Mouse (Mus musculus) kidney, adult 2 months (tissue): ENCODE data around the gene Gm10964. TPM values are rescaled to one million over a fixed set of nuclear protein-coding genes. Genes with fewer than 3 reads are reported as not detected.

Source experiments
- DNase-seq: peaks from one replicate; pipeline ENCODE4 v3.0.0; 2021
- H3K27ac ChIP-seq: fragments of 200-500 bp; 2 replicates; pipeline ENCODE4 v1.5.1; 2012; ENCODE audit warnings: low read depth, low read length, control low read depth, inconsistent platforms; ENCODE audit not compliant: insufficient read depth
- H3K27me3 ChIP-seq: fragments of 200-500 bp; replicated peaks from 2 replicates; pipeline ENCODE4 v1.6.1; 2012; ENCODE audit warnings: mild to moderate bottlenecking, moderate library complexity, low read length, inconsistent platforms; ENCODE audit not compliant: control insufficient read depth, insufficient read depth
- H3K36me3 ChIP-seq: fragments of 200-500 bp; 2 replicates; pipeline ENCODE4 v1.6.1; 2012; ENCODE audit warnings: mild to moderate bottlenecking, moderate library complexity, low read length, inconsistent platforms; ENCODE audit not compliant: control insufficient read depth, insufficient read depth
- H3K4me1 ChIP-seq: fragments of 200-500 bp; 2 replicates; pipeline ENCODE4 v1.6.1; 2011; ENCODE audit warnings: low read length; ENCODE audit not compliant: control insufficient read depth, insufficient read depth
- H3K4me3 ChIP-seq: fragments of 200-500 bp; 2 replicates; pipeline ENCODE4 v1.5.1; 2011; ENCODE audit warnings: mild to moderate bottlenecking, low read depth, low read length, control low read depth; ENCODE audit not compliant: insufficient read depth
- CTCF ChIP-seq: fragments of 200-500 bp; conservative IDR thresholded peaks from 2 replicates; pipeline ENCODE4 v1.5.1; 2011; ENCODE audit warnings: low read depth, mild to moderate bottlenecking, control low read depth, low read length, moderate library complexity, mixed read lengths; ENCODE audit not compliant: insufficient read depth, insufficient read length
- POLR2A ChIP-seq: fragments of 200-500 bp; IDR thresholded peaks from one replicate; pipeline ENCODE4 v1.6.1; 2011; ENCODE audit warnings: low read depth, low read length, control low read depth
- WGBS: fragments of 180-500 bp; shearing (Covaris S2); methylation state at CpG from one replicate; pipeline ENCODE4 v1.1.7; 2018; 5-methylcytosine and 5-hydroxymethylcytosine counted together
- polyA plus RNA-seq: library from polyadenylated mRNA; depleted of rRNA; stranded (reverse); fragments of >200 nt; gene quantifications from 2 replicates; pipeline ENCODE4 v1.2.3, GENCODE M21; 2012

Gm10964 gene
- polyA plus RNA-seq, 1 experiment: not detected

DNA sequence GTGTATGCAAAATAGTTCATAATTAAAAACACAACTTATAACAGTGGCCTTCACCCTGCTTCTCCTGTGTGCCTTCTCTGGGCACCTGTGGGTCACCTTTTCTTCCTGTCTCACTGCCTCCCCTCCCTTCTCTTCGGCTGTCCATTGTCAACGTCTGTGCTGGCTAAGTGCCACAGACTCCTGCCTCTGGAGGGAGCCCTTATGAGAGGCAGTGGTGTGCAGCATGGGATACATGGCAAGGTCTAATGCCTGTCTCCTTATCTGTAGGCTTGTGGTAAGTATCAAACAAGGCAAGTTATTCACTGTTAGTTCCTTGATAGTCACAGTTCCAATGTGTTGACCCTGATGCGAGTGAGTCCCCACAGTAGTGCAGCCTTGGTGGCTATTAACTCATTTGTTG lies 15.0 kb upstream of the Gm10964 start:
- no peak overlapping the region for H3K27ac ChIP-seq
- H3K4me3 ChIP-seq: no peak overlapping the region
- 40% methylated on average over 3 of the region's 3 CpGs for WGBS
- no peak for DNase-seq
- TF ChIP-seq POLR2A (no peak), CTCF (no peak)
- H3K4me1 ChIP-seq: no peaks in the 10 kb centered on the region
- H3K27me3 ChIP-seq: no peaks in the 10 kb centered on the region; the same call in 1 of the 2 replicates
- no peaks in the 10 kb centered on the region for H3K36me3 ChIP-seq

DNA sequence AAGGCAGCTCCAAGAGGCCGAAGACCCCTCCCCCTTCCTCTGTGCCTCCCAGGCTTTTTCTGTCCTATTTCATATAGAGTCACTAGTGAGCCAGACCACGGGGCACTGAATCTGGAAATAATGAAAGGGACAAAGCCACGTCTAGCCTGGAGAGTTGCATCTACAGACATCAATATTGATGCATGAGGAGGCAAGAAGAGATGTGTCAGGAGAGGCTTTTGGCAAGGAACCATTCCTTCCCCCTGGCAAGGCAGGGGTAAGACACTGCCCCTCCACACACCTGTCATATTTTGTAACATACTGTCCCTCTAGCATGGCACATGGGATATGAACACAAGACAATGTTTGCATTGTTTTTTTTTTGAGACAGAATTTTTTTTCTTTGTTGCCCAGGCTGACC lies 12.5 kb upstream of the Gm10964 start:
- no peak for DNase-seq
- Histone ChIP-seq H3K4me1 (no peaks in the 10 kb centered on the region), H3K27me3 (no peaks in the 10 kb centered on the region; the same call in 1 of the 2 replicates), H3K36me3 (no peaks in the 10 kb centered on the region), H3K27ac (no peak overlapping the region), H3K4me3 (no peak overlapping the region)
- TF ChIP-seq CTCF (no peak), POLR2A (no peak)
- WGBS: 73% methylated on average over 3 of the region's 3 CpGs

DNA sequence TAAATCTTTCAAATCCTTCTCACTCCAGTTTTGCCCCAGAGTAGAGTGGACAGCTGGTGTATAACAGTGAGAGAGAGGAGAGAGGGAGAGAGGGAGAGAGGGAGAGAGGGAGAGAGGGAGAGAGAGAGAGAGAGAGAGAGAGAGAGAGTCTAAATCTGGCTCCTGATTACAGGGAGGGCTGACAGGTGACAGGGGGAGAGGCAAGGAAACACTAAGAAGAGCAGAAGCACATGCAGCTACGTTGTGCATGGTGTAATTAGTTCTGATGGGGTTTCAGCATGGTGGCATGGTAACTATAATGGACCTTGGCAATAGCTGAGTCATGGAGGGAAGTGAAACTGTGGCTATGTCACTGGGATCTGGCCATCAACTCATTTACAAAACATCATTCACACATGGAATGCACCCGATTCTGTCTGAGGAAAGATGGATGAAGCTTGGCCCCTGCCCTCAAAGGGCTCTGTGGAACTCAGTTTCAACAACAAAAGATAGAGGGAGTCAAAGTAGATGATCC lies 11.3 kb upstream of the Gm10964 start:
- Histone ChIP-seq H3K27ac (no peak overlapping the region), H3K27me3 (no peaks in the 10 kb centered on the region; the same call in 1 of the 2 replicates), H3K4me3 (no peak overlapping the region), H3K4me1 (no peaks in the 10 kb centered on the region), H3K36me3 (no peaks in the 10 kb centered on the region)
- no peak for DNase-seq
- no peak for TF ChIP-seq CTCF
- no peak for TF ChIP-seq POLR2A
- WGBS: 43% methylated on average over 2 of the region's 2 CpGs

DNA sequence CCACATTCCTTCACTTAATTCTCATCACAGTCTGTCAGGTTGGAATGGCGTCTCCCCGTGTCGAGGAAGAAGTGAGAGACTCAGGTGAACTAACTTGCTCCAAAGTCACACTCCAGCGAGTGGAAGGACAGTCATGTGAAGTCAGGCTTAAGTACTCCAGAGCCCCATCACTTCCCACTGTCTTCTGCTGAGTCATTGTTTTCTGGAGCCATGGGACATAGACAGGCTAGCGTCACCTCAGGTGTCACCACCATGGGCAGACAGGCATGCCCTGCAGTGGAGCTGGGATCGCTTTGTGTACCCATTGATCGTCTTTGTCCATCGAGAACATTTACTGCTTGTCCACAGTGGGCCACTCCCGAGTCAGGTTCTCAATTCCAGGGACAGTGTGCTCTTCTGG lies 9.3 kb upstream of the Gm10964 start:
- Histone ChIP-seq H3K27me3 (no peaks in the 10 kb centered on the region; the same call in 1 of the 2 replicates), H3K4me1 (no peaks in the 10 kb centered on the region), H3K27ac (no peak overlapping the region), H3K4me3 (no peak overlapping the region), H3K36me3 (no peaks in the 10 kb centered on the region)
- TF ChIP-seq POLR2A (no peak), CTCF (no peak)
- no peak for DNase-seq
- WGBS: 75% methylated on average over 9 of the region's 9 CpGs

DNA sequence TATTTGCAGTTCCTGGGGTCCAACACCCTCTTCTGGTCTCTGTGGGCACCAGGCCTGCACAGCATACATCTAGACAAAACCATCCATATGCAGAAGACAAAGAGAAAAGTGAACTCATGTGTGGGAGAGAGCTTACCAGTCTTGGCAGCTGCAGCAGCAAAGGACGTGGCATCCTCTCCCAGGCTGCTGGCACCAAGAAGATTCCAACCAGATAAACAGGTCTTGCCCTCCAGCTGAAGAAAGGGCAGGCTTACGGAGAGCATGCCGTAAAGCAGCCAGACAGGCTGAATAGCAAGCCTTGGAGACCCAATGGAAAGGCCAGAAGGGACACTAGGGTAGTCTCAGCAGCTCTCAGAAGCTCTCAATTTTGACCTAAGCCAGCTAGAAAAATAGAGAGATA lies 7.0 kb upstream of the Gm10964 start:
- 86% methylated on average over 3 of the region's 3 CpGs for WGBS

DNA sequence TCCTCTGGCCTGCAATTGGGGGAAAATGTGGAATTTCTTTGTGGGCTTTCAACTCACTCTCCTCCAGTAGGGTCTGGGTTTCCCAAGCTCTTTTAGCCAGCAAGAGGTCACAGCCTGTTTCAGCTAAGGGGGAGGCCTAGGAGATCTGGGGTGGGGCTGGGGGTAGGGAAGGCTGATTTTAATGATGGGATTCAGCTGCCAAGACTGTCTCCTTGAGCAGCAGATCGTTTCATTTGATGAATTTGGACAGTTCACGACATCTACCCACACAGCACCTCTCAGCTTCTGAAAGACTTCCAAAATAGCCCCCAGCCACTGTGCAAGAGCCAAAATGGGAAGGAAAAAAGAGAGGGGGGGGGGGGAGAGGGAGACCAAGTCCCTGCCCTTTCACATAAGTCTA lies 6.0 kb upstream of the Gm10964 start:
- DNase-seq: no peak
- Histone ChIP-seq H3K4me3 (no peak overlapping the region), H3K27me3 (no peaks in the 10 kb centered on the region), H3K4me1 (no peaks in the 10 kb centered on the region), H3K36me3 (no peaks in the 10 kb centered on the region), H3K27ac (no peak overlapping the region)
- TF ChIP-seq POLR2A (no peak), CTCF (no peak)
- 34% methylated on average over 2 of the region's 2 CpGs for WGBS

More for the DNA sequence above, 7.0 kb upstream of the Gm10964 start:
- H3K36me3 ChIP-seq: no peaks in the 10 kb centered on the region
- H3K27me3 ChIP-seq: no peaks in the 10 kb centered on the region
- no peak overlapping the region for H3K4me3 ChIP-seq
- no peaks in the 10 kb centered on the region for H3K4me1 ChIP-seq
- DNase-seq: no peak
- no peak overlapping the region for H3K27ac ChIP-seq
- TF ChIP-seq CTCF (no peak), POLR2A (no peak)

DNA sequence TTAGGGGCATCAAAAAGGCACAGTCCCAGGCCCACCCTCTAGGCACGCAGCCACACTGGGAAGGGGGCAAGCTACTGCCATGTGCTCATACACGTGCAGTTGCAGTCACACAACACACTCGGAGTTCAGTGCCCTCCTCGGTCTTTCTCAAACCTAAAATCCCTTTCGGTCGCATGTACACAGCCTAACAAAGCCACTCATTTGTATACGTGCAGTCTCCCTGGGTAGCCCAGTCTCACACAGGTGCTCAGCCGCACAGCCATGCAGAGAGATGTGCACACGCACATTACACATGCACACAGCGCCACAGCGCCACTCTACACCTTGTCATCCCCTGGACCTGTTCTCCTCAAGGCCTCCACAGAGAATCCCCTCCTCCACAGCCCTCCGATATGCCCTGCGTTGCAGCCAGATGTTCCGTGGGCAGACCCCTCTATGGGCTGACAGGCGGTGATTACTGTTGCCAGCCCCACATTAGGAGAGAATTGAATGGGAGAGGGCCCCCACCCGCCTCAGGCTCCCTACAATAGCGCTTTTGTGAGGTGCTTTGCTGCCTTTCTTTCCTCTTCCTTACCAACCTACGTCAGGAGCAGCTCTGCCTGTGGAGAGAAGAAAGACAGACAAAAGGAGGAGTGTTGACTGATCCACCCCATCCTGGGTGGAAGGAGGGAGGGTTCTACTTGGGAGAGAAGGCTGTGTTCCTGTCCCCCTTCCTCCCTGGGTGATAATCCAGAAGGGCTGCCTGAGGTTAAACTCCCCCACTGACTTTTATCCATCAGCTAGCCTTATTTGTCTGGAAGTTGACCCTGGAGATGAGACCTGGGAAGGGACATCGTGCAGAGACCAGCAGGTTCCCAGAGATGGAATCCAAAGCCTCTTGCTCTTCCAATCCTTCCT lies 5.1 kb upstream of the Gm10964 start:
- DNase-seq: no peak
- 55% methylated on average over 19 of the region's 19 CpGs for WGBS
- no peak overlapping the region for H3K27ac ChIP-seq
- no peaks in the 10 kb centered on the region for H3K4me1 ChIP-seq
- TF ChIP-seq POLR2A (no peak), CTCF (no peak)
- no peaks in the 10 kb centered on the region for H3K27me3 ChIP-seq
- no peaks in the 10 kb centered on the region for H3K36me3 ChIP-seq
- H3K4me3 ChIP-seq: no peak overlapping the region
